Mouse (Mus musculus): ENCODE measurements around the gene Tmem217.

GRCm38 (mm10) chr17:29513044-29513730 is 39.0 kb downstream of the Tmem217 start:
- TF ChIP-seq CTCF (IDR thresholded peaks at IDR 0.05; ENCODE audit: borderline replicate concordance, extremely low read depth, insufficient read depth, insufficient read length) (peak; percentile 73), POLR2A (IDR thresholded peaks at IDR 0.05; ENCODE audit: borderline replicate concordance, extremely low read depth, insufficient read depth, insufficient read length, poor library complexity, severe bottlenecking) (no peak)

All from brain, embryonic 14.5 days (tissue).